Mouse (Mus musculus): ENCODE results near the gene Ptprr. TPM values are rescaled to one million over a fixed set of nuclear protein-coding genes. Genes with fewer than 3 reads are reported as not detected.

The Ptprr gene
- polyA plus RNA-seq, 1 experiment from 2014 or later = 0.92 TPM

DNA sequence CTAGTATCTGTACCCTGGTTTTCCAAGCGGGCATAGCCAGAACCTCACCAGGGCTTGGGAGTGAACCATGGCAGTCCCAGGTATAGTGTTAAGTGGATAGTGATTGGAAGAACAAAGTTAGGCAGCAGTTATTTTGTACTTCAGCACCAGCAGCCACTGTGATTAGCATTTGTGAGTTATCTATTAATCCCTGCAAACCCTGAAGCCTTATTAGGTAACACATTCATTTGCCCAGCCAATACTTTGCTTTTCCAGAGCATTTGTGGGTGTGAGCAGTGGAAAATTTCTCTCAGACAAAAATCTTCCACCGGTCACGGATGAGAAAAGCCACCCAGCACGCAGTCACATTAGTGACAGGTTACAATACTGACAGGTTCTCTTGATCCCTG lies 249.4 kb downstream of the Ptprr start:
- Histone ChIP-seq H3K9me3 (no peaks in the 10 kb centered on the region), H3K27me3 (no peaks in the 10 kb centered on the region), H3K36me3 (no peaks in the 10 kb centered on the region), H3K4me2 (no peak overlapping the region), H3K4me3 (replicated peaks) (no peak overlapping the region), H3K9ac (replicated peaks) (no peak overlapping the region), H3K27ac (no peak overlapping the region), H3K4me1 (replicated peaks) (no peaks in the 10 kb centered on the region)
- 84% methylated on average over 4 of the region's 4 CpGs for WGBS
- ATAC-seq (ENCODE audit: insufficient number of reproducible peaks, insufficient read depth, low FRiP score, low TSS enrichment, low read depth) = no peak

GRCm38 (mm10) chr10:116268343-116268742 lies 250.3 kb downstream of the Ptprr start:
- Histone ChIP-seq H3K36me3 (no peaks in the 10 kb centered on the region), H3K9me3 (no peaks in the 10 kb centered on the region), H3K4me1 (replicated peaks) (no peaks in the 10 kb centered on the region), H3K4me3 (replicated peaks) (no peak overlapping the region), H3K9ac (replicated peaks) (no peak overlapping the region), H3K27ac (no peak overlapping the region), H3K4me2 (no peak overlapping the region), H3K27me3 (no peaks in the 10 kb centered on the region)
- 69% methylated on average over 4 of the region's 4 CpGs for WGBS
- no peak for ATAC-seq (ENCODE audit: insufficient number of reproducible peaks, insufficient read depth, low FRiP score, low TSS enrichment, low read depth)

DNA sequence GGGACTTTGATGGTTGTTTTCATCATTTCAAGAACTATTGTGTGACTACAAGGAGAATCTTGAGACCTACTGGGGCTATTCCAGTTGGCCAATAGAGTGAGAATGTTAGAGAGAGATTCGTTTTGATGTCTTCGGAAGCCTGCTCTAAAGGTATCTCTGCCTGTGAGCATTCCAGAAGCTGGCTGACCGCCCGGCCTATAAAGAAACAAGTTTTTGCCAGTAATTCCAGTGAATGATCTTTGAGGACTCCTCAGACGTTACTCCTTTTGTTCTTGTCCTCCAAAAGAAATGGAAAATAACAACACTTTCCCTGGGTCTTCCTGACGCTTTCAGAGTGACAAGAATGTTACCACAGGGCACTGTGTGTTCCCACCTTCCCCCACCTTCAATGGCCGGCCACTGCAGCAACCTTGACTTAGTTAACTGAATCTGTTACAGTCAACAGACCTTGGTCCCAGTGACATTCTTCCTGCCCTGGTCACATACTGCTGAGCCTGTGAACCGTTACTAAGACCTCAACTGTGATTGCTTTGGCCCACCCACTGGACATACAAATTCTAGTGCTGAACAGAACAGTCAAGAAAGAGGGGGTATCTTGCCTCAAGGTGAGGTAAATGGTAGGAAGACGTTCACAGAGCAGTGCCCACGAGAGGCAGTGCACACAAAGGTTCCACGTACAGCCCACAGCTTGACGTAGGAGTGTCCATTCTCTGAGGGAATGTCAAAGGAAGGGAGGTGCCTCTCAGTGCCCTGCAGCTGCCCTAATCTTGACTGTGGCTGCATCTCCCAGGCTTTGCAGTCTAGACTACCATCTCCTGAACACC lies 252.8 kb downstream of the Ptprr start:
- no peak for ATAC-seq (ENCODE audit: insufficient number of reproducible peaks, insufficient read depth, low FRiP score, low TSS enrichment, low read depth)
- H3K36me3 ChIP-seq = no peaks in the 10 kb centered on the region
- WGBS = 84% methylated on average over 12 of the region's 12 CpGs
- H3K4me2 ChIP-seq = no peak overlapping the region
- no peaks in the 10 kb centered on the region for H3K27me3 ChIP-seq
- H3K4me3 ChIP-seq (replicated peaks) = no peak overlapping the region
- no peaks in the 10 kb centered on the region for H3K4me1 ChIP-seq (replicated peaks)
- H3K9ac ChIP-seq (replicated peaks) = no peak overlapping the region
- no peaks in the 10 kb centered on the region for H3K9me3 ChIP-seq
- no peak overlapping the region for H3K27ac ChIP-seq

GRCm38 (mm10) chr10:116271470-116271915 lies 253.5 kb downstream of the Ptprr start:
- H3K9me3 ChIP-seq = no peaks in the 10 kb centered on the region
- no peak overlapping the region for H3K27ac ChIP-seq
- no peaks in the 10 kb centered on the region for H3K4me1 ChIP-seq (replicated peaks)
- H3K9ac ChIP-seq (replicated peaks) = no peak overlapping the region
- no peak overlapping the region for H3K4me2 ChIP-seq
- H3K27me3 ChIP-seq = no peaks in the 10 kb centered on the region
- no peak overlapping the region for H3K4me3 ChIP-seq (replicated peaks)
- 89% methylated on average over 10 of the region's 10 CpGs for WGBS
- ATAC-seq (ENCODE audit: insufficient number of reproducible peaks, insufficient read depth, low FRiP score, low TSS enrichment, low read depth) = no peak
- no peaks in the 10 kb centered on the region for H3K36me3 ChIP-seq

GRCm38 (mm10) chr10:116272156-116272555 lies 254.1 kb downstream of the Ptprr start:
- H3K9ac ChIP-seq (replicated peaks) = no peak overlapping the region
- ATAC-seq (ENCODE audit: insufficient number of reproducible peaks, insufficient read depth, low FRiP score, low TSS enrichment, low read depth) = no peak
- no peak overlapping the region for H3K27ac ChIP-seq
- no peaks in the 10 kb centered on the region for H3K9me3 ChIP-seq
- H3K4me2 ChIP-seq = no peak overlapping the region
- no peaks in the 10 kb centered on the region for H3K36me3 ChIP-seq
- 80% methylated on average over 3 of the region's 3 CpGs for WGBS
- no peaks in the 10 kb centered on the region for H3K27me3 ChIP-seq
- no peak overlapping the region for H3K4me3 ChIP-seq (replicated peaks)
- no peaks in the 10 kb centered on the region for H3K4me1 ChIP-seq (replicated peaks)

DNA sequence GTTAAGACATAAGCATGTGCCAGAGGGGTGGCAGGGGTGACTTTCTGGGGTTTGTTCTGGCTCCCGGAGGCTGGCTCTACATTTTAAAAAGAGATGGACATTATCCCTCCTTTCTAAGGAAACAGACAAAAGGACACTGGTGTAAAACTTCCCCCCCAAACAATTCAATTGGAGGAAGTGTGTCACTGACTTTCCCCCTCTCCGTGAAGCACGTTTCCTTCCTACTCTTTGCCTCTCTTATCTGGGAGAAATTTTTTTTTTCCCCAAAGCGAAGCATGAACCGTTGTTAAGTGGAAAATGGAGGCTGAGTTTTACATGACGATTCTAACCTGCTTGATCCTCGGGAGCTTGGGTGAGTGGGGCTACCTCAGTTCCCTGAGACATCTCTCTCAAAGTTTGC lies 257.3 kb downstream of the Ptprr start, which contains the start of gene Ptprb:
Gene Ptprb, plus strand, starts transcription at position 244 of the 400 bp plus-strand sequence.
- no peaks in the 10 kb centered on the region for H3K36me3 ChIP-seq
- H3K9ac ChIP-seq (replicated peaks) = no peak within 1 kb of the TSS
- H3K27me3 ChIP-seq = no peaks in the 10 kb centered on the region
- no peak for ATAC-seq (ENCODE audit: insufficient number of reproducible peaks, insufficient read depth, low FRiP score, low TSS enrichment, low read depth)
- WGBS = 76% methylated on average over 7 of the region's 7 CpGs
- H3K4me2 ChIP-seq = no peak within 1 kb of the TSS
- H3K27ac ChIP-seq = no peak within 1 kb of the TSS
- H3K4me3 ChIP-seq (replicated peaks) = no peak within 1 kb of the TSS
- H3K4me1 ChIP-seq (replicated peaks) = no peaks in the 10 kb centered on the region
- H3K9me3 ChIP-seq = no peaks in the 10 kb centered on the region

DNA sequence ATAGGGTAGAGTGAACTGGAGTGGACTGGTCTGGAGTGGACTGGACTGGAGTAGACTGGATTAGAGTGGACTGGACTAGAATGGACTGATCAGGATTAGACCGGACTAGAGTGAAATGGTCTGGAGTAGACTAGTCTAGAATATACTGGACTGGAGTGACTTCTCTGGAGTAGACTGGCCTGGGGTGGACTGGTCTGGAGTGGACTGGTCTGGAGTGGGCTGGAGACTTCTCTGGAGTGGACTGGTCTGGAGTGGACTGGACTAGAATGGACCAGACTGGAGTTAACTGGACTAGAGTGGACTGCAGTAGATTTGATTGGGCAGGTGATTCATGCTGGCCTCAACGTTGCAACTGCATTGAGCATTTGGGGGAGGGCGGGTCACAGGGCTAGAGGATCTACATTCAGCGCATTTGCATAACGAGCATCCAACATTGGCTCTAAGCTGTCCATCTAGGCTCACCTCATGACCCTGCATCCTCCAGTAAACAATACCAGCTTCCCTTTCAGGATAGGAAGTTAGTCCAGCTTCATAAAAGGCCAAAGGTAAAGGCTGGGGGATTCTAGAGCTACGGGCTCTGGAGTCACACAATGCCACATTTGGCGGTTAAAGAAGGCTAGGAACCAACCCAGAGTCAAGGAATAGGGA lies 268.8 kb downstream of the Ptprr start:
- Histone ChIP-seq H3K27me3 (0 out of 2 replicates have a peak, but pooled peaks cover 4% of the 10 kb centered on the region), H3K36me3 (no peaks in the 10 kb centered on the region), H3K9me3 (no peaks in the 10 kb centered on the region), H3K9ac (replicated peaks) (no peak overlapping the region), H3K4me3 (replicated peaks) (no peak overlapping the region), H3K4me1 (replicated peaks) (no peaks in the 10 kb centered on the region), H3K4me2 (no peak overlapping the region), H3K27ac (no peak overlapping the region)
- ATAC-seq (ENCODE audit: insufficient number of reproducible peaks, insufficient read depth, low FRiP score, low TSS enrichment, low read depth) = no peak
- WGBS = 87% methylated on average over 7 of the region's 7 CpGs

- no peaks in the 10 kb centered on the region for H3K9me3 ChIP-seq
- no peak overlapping the region for H3K27ac ChIP-seq
- no peaks in the 10 kb centered on the region for H3K4me1 ChIP-seq (replicated peaks)
- H3K9ac ChIP-seq (replicated peaks) = no peak overlapping the region
- WGBS = 31% methylated on average over 9 of the region's 9 CpGs
- 0 out of 2 replicates have a peak, but pooled peaks cover 4% of the 10 kb centered on the region for H3K27me3 ChIP-seq
- H3K36me3 ChIP-seq = no peaks in the 10 kb centered on the region
- H3K4me3 ChIP-seq (replicated peaks) = no peak overlapping the region
- no peak for ATAC-seq (ENCODE audit: insufficient number of reproducible peaks, insufficient read depth, low FRiP score, low TSS enrichment, low read depth)
- H3K4me2 ChIP-seq = no peak overlapping the region
These were observed 270.1 kb downstream of the Ptprr start for GRCm38 (mm10) chr10:116288130-116288529.

DNA sequence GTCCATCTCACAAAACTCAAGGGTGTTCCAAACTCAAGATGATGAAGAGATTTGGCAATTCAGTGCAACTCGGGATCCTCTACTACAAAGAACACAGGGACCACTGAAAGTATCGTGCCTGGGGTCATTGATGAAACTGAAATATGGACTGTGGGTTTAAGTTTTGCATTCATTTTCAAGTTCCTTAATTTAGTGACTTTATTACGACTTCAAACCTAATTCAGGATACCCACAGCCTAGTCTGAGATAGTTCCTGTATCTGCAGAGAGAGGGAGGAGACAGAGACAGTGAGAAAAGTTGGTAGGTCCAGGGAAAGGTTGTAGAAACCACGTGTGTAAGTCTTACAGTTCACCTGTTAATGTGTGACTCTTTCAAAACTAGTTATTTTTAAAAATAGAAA lies 272.5 kb downstream of the Ptprr start:
- WGBS = 81% methylated on average over 4 of the region's 4 CpGs
- H3K9me3 ChIP-seq = no peaks in the 10 kb centered on the region
- H3K4me3 ChIP-seq (replicated peaks) = no peak overlapping the region
- no peaks in the 10 kb centered on the region for H3K4me1 ChIP-seq (replicated peaks)
- no peak overlapping the region for H3K27ac ChIP-seq
- ATAC-seq (ENCODE audit: insufficient number of reproducible peaks, insufficient read depth, low FRiP score, low TSS enrichment, low read depth) = no peak
- H3K9ac ChIP-seq (replicated peaks) = no peak overlapping the region
- H3K4me2 ChIP-seq = no peak overlapping the region
- H3K27me3 ChIP-seq = 0 out of 2 replicates have a peak, but pooled peaks cover 4% of the 10 kb centered on the region
- H3K36me3 ChIP-seq = no peaks in the 10 kb centered on the region

- no peak for ATAC-seq (ENCODE audit: insufficient number of reproducible peaks, insufficient read depth, low FRiP score, low TSS enrichment, low read depth)
- WGBS = 53% methylated on average over 8 of the region's 8 CpGs
- no peaks in the 10 kb centered on the region for H3K4me1 ChIP-seq (replicated peaks)
These were observed 273.2 kb downstream of the Ptprr start for GRCm38 (mm10) chr10:116291153-116291755.

GRCm38 (mm10) chr10:116296439-116296838 lies 278.4 kb downstream of the Ptprr start:
- no peaks in the 10 kb centered on the region for H3K9me3 ChIP-seq
- H3K4me3 ChIP-seq (replicated peaks) = no peak overlapping the region
- peaks cover 5% of the 10 kb centered on the region for H3K4me1 ChIP-seq (replicated peaks)
- no peak for ATAC-seq (ENCODE audit: insufficient number of reproducible peaks, insufficient read depth, low FRiP score, low TSS enrichment, low read depth)
- H3K36me3 ChIP-seq = no peaks in the 10 kb centered on the region
- H3K9ac ChIP-seq (replicated peaks) = no peak overlapping the region
- H3K4me2 ChIP-seq = no peak overlapping the region
- H3K27ac ChIP-seq = no peak overlapping the region
- WGBS = 85% methylated on average over 4 of the region's 4 CpGs
- H3K27me3 ChIP-seq = peaks cover 27% of the 10 kb centered on the region

More at GRCm38 (mm10) chr10:116291153-116291755, 273.2 kb downstream of the Ptprr start:
- Histone ChIP-seq H3K4me3 (replicated peaks) (no peak overlapping the region), H3K9me3 (no peaks in the 10 kb centered on the region), H3K4me2 (no peak overlapping the region), H3K27ac (no peak overlapping the region), H3K9ac (replicated peaks) (no peak overlapping the region), H3K27me3 (0 out of 2 replicates have a peak, but pooled peaks cover 4% of the 10 kb centered on the region), H3K36me3 (no peaks in the 10 kb centered on the region)

Measured in limb, embryonic 12.5 days (tissue).